Mouse (Mus musculus): ENCODE data around the gene Bpifb1.

GRCm38 (mm10) chr2:154162307-154162706 lies 28.3 kb upstream of the Bpifb1 start, which contains the start of gene Bpifa5:
- TF ChIP-seq CTCF (conservative IDR thresholded peaks at IDR 0.05; ENCODE audit: insufficient read depth, insufficient read length, low read depth, low read length) (no peak), POLR2A (IDR thresholded peaks at IDR 0.05; ENCODE audit: low read depth, low read length) (no peak)
